Mouse (Mus musculus) megakaryocyte, embryonic 14.5 days (primary cell): ENCODE data around the gene Dlx6.

Experiments
- FLI1 ChIP-seq: IDR thresholded peaks from 2 replicates; pipeline ENCODE4 v1.6.1; 2012; ENCODE audit warnings: low read length, inconsistent platforms, mixed read lengths
- GATA1 ChIP-seq: IDR thresholded peaks from 3 replicates; pipeline ENCODE4 v1.6.1; 2012; ENCODE audit warnings: mixed read lengths, low read length, inconsistent platforms, borderline replicate concordance

DNA sequence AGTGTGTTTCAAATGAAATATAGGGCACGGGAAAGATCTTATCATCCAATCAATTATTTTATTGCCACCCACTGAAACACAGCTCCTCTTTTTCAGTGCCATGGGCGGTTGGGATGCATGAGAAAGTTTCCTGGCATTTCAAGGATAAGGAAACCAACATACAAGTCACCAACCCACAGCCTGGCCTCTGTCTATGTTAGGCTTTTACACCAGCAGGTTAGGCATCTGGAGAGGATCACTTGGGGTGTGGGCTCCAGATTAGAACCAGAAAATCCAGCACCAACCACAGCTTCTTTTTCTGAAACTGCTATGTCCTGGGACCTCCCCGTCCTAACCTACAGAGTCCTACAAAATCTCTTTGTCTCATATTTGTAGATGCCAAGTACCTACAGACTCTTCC is 10.2 kb upstream of the Dlx6 start:
- TF ChIP-seq FLI1 (no peak), GATA1 (no peak)
